Mouse (Mus musculus) midbrain, embryonic 13.5 days (tissue): ENCODE measurements around the gene Coq6. TPM values are rescaled to one million over a fixed set of nuclear protein-coding genes. Genes with fewer than 3 reads are reported as not detected.

Experiments used
- ATAC-seq: fragments of 200-750 bp; cut with Nextera tagmentation; 2 replicates; pipeline ENCODE4 v1.8.0; 2017; ENCODE audit warnings: mild to moderate bottlenecking, moderate TSS enrichment, moderate library complexity
- H3K27ac ChIP-seq: fragments of 300-500 bp; sonication (generic); 2 replicates; pipeline ENCODE4 v1.5.1; 2015; ENCODE audit warnings: inconsistent platforms, mild to moderate bottlenecking, moderate library complexity
- H3K27me3 ChIP-seq: fragments of 300-500 bp; sonication (generic); 2 replicates; pipeline ENCODE4 v1.6.1; 2015; ENCODE audit warnings: mild to moderate bottlenecking, inconsistent platforms
- H3K36me3 ChIP-seq: fragments of 300-500 bp; sonication (generic); 2 replicates; pipeline ENCODE4 v1.6.1; 2015; ENCODE audit warnings: mild to moderate bottlenecking, inconsistent platforms
- H3K4me1 ChIP-seq: fragments of 300-500 bp; sonication (generic); replicated peaks from 2 replicates; pipeline ENCODE4 v1.6.1; 2015; ENCODE audit warnings: inconsistent platforms
- H3K4me2 ChIP-seq: fragments of 300-500 bp; sonication (generic); replicated peaks from 2 replicates; pipeline ENCODE4 v1.6.1; 2015; ENCODE audit warnings: moderate library complexity, mild to moderate bottlenecking, inconsistent platforms
- H3K4me3 ChIP-seq: fragments of 300-500 bp; sonication (generic); replicated peaks from 2 replicates; pipeline ENCODE4 v1.5.1; 2015; ENCODE audit warnings: mild to moderate bottlenecking, inconsistent platforms
- H3K9ac ChIP-seq: fragments of 300-500 bp; sonication (generic); replicated peaks from 2 replicates; pipeline ENCODE4 v1.6.1; 2015; ENCODE audit warnings: mild to moderate bottlenecking, inconsistent platforms
- H3K9me3 ChIP-seq: fragments of 300-500 bp; sonication (generic); 2 replicates; pipeline ENCODE4 v1.6.1; 2016; ENCODE audit warnings: mild to moderate bottlenecking, inconsistent platforms
- WGBS: fragments of 180-500 bp; shearing (Covaris S2); methylation state at CpG from one replicate; pipeline ENCODE4 v1.1.7; 2015; 5-methylcytosine and 5-hydroxymethylcytosine counted together
- polyA plus RNA-seq: library from polyadenylated mRNA; unstranded; fragments of >200 nt; fragmentation: Nextera tagmentation; extraction: Ambion mirVana; gene quantifications from 2 replicates; pipeline ENCODE4 v1.2.1, GENCODE M21; 2015

The Coq6 gene
- polyA plus RNA-seq, 1 experiment from 2014 or later, result 42.6 TPM

DNA sequence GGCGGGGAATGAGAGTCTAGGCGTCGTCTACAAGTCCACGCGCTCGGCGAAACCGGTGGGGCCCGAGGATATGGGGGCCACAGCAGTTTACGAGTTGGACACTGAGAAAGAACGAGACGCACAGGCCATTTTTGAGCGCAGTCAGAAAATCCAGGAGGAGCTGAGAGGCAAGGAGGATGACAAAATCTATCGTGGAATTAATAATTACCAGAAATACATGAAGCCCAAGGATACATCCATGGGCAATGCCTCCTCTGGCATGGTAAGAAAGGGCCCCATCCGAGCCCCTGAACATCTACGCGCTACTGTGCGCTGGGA, 56.1 kb downstream of the Coq6 start:
- Histone ChIP-seq H3K4me2 (peak overlapping the region; percentile 76), H3K36me3 (no peaks in the 10 kb centered on the region), H3K9me3 (no peaks in the 10 kb centered on the region), H3K9ac (peak overlapping the region; percentile 73), H3K4me3 (peak overlapping the region; percentile 60), H3K4me1 (peaks cover 9% of the 10 kb centered on the region), H3K27ac (peak overlapping the region; percentile 79), H3K27me3 (peaks cover 3% of the 10 kb centered on the region; the same call in 1 of the 2 replicates)
- peak; percentile 56 for ATAC-seq
- 35% methylated on average over 18 of the region's 18 CpGs for WGBS

Other genes starting within 250 kb of the Coq6 start
- gene Dnal1, start 247.3 kb upstream of the Coq6 start, polyA plus RNA-seq, result 7.8 and 9.7 TPM in 2 replicates
- 5.5 and 6.5 TPM in 2 replicates for gene Pnma1, start 213.2 kb upstream of the Coq6 start, polyA plus RNA-seq
- gene Elmsan1, start 142.8 kb upstream of the Coq6 start, polyA plus RNA-seq, result 3.6 and 5.2 TPM in 2 replicates
- gene Ptgr2, start 76.4 kb upstream of the Coq6 start, polyA plus RNA-seq, result 14.0 and 16.4 TPM in 2 replicates
- 103 TPM in 2 replicates for gene Zfp410, start 44.8 kb upstream of the Coq6 start, polyA plus RNA-seq
- gene Fam161b, start 176 bp downstream of the Coq6 start, polyA plus RNA-seq, result 17.7 and 20.6 TPM in 2 replicates
- 9.9 and 10.2 TPM in 2 replicates for gene Entpd5, start 47.4 kb downstream of the Coq6 start, polyA plus RNA-seq
- 2.5 and 4.5 TPM in 2 replicates for gene Bbof1, start 47.4 kb downstream of the Coq6 start, polyA plus RNA-seq
- 27.0 and 27.1 TPM in 2 replicates for gene Rnf113a2, start 55.5 kb downstream of the Coq6 start, polyA plus RNA-seq
- gene Aldh6a1, start 89.3 kb downstream of the Coq6 start, polyA plus RNA-seq, result 28.9 and 29.9 TPM in 2 replicates
- 38.6 and 41.3 TPM in 2 replicates for gene Lin52, start 89.8 kb downstream of the Coq6 start, polyA plus RNA-seq
- gene Vsx2, start 208.1 kb downstream of the Coq6 start, polyA plus RNA-seq, result 2.2 and 3.0 TPM in 2 replicates